Comparison of ENCODE assay signal across 8 mouse cellular contexts in the genomic region with DNA sequence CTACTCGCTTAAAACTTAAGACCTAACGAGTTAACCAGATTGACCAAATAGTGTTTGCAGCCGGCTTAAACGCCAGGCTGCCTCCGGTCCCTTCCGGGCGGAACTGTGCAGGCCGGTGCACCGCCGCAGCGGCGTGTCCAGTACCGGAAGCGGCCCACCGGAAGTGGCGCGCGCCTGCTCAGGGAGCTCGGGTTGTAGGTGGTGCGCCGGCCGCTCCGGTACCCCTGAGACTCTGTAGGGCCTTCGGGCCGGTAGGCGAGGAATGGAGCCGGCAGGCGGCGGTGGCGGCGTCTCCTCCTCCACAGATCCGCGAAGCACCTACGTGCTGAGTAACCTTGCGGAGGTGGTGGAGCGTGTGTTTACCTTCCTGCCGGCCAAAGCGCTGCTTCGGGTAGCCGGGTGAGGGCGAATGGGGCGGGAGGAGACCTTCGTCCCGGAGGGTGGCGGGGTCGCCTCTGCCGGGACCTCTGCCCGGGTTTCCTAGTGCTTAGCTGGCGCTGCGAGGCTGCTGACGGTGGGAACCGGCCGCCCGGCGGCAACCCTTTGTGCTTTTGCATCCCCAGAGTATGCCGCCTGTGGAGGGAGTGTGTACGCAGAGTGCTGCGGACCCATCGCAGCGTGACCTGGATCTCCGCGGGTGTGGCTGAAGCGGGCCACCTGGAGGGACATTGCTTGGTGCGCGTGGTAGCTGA. TPM values are rescaled to one million over a fixed set of nuclear protein-coding genes. Genes with fewer than 3 reads are reported as not detected.
DNase-seq lines count a peak whose midpoint lies in the region; ATAC-seq lines count a peak whose summit lies in the region.

A gene (plus strand): TSS at position 136 of the 692 bp plus-strand sequence.

- no peaks in the 10 kb centered on the region for H3K9me3 ChIP-seq in embryonic facial prominence, embryonic 12.5 days
- no peaks in the 10 kb centered on the region for H3K9me3 ChIP-seq in limb, embryonic 12.5 days
- no peaks in the 10 kb centered on the region for H3K9me3 ChIP-seq in midbrain, embryonic 14.5 days (ENCODE audit: control insufficient read depth, low read length)

- peaks cover 23% of the 10 kb centered on the region for H3K4me1 ChIP-seq in embryonic facial prominence, embryonic 12.5 days
- peaks cover 18% of the 10 kb centered on the region for H3K4me1 ChIP-seq in limb, embryonic 12.5 days (replicated peaks)
- H3K4me1 ChIP-seq in midbrain, embryonic 14.5 days (ENCODE audit: control insufficient read depth, insufficient read depth, low read length): peaks cover 21% of the 10 kb centered on the region

- H3K27me3 ChIP-seq in embryonic facial prominence, embryonic 12.5 days: no peaks in the 10 kb centered on the region
- no peaks in the 10 kb centered on the region for H3K27me3 ChIP-seq in limb, embryonic 12.5 days
- H3K27me3 ChIP-seq in midbrain, embryonic 14.5 days (ENCODE audit: control insufficient read depth, insufficient read depth, low read length): no peaks in the 10 kb centered on the region

- H3K9ac ChIP-seq in embryonic facial prominence, embryonic 12.5 days: peak within 1 kb of the TSS; percentile 76
- H3K9ac ChIP-seq in limb, embryonic 12.5 days (replicated peaks): peak within 1 kb of the TSS; percentile 90
- H3K9ac ChIP-seq in midbrain, embryonic 14.5 days (replicated peaks; ENCODE audit: low read length): peak within 1 kb of the TSS; percentile 92

- ATAC-seq in embryonic facial prominence, embryonic 12.5 days (ENCODE audit: insufficient number of reproducible peaks, insufficient read depth, low FRiP score, low TSS enrichment): peak; percentile 96
- peak; percentile 96 for ATAC-seq in limb, embryonic 12.5 days (ENCODE audit: insufficient number of reproducible peaks, insufficient read depth, low FRiP score, low TSS enrichment, low read depth)
- peak; percentile 100 for ATAC-seq in midbrain, embryonic 14.5 days (ENCODE audit: low FRiP score, low TSS enrichment)

- WGBS in embryonic facial prominence, embryonic 12.5 days: under 1% methylated on average over 64 of the region's 65 CpGs
- WGBS in limb, embryonic 12.5 days: under 1% methylated on average over 65 of the region's 65 CpGs
- under 1% methylated on average over 65 of the region's 65 CpGs for WGBS in midbrain, embryonic 14.5 days

- H3K4me2 ChIP-seq in embryonic facial prominence, embryonic 12.5 days (replicated peaks): peak within 1 kb of the TSS; percentile 77
- H3K4me2 ChIP-seq in limb, embryonic 12.5 days: peak within 1 kb of the TSS; percentile 78
- H3K4me2 ChIP-seq in midbrain, embryonic 14.5 days (ENCODE audit: low read length): peak within 1 kb of the TSS; percentile 81

- H3K4me3 ChIP-seq in embryonic facial prominence, embryonic 12.5 days: peak within 1 kb of the TSS; percentile 72
- H3K4me3 ChIP-seq in limb, embryonic 12.5 days (replicated peaks): peak within 1 kb of the TSS; percentile 82
- H3K4me3 ChIP-seq in midbrain, embryonic 14.5 days (replicated peaks; ENCODE audit: low read depth, low read length): peak within 1 kb of the TSS; percentile 82

- H3K36me3 ChIP-seq in embryonic facial prominence, embryonic 12.5 days: peaks cover 11% of the 10 kb centered on the region
- peaks cover 36% of the 10 kb centered on the region for H3K36me3 ChIP-seq in limb, embryonic 12.5 days
- H3K36me3 ChIP-seq in midbrain, embryonic 14.5 days (ENCODE audit: control insufficient read depth, insufficient read depth, low read length): peaks cover 12% of the 10 kb centered on the region

- peak within 1 kb of the TSS; percentile 92 for H3K27ac ChIP-seq in embryonic facial prominence, embryonic 12.5 days
- H3K27ac ChIP-seq in limb, embryonic 12.5 days: peak within 1 kb of the TSS; percentile 93
- peak within 1 kb of the TSS; percentile 89 for H3K27ac ChIP-seq in midbrain, embryonic 14.5 days (replicated peaks; ENCODE audit: low read depth, low read length)

- peak; percentile 84 for DNase-seq in 3T3-L1 (ENCODE audit: low read depth, low spot score)
- DNase-seq in adrenal gland, postnatal 36 days: peak; percentile 91 to 93
- DNase-seq in heart, adult 11 months: peak; percentile 99
- peak; percentile 83 for DNase-seq in kidney, adult 11 months
- DNase-seq in midbrain, embryonic 14.5 days: peak; percentile 95
- peak; percentile 63 for DNase-seq in spleen, adult 12 weeks (ENCODE audit: low spot score)

RNA-seq across cellular contexts. Expression of the gene that starts here (rescaled TPM):
- 10 to 100 TPM; 35.8 to 36.8 TPM for total RNA-seq in adrenal gland, postnatal 36 days (2021)
- polyA plus RNA-seq in embryonic facial prominence, embryonic 12.5 days (2016; fragmentation: Nextera tagmentation; extraction: Ambion mirVana): 74.4 and 76.9 TPM in 2 replicates
- 71.5 and 73.6 TPM in 2 replicates for polyA plus RNA-seq in limb, embryonic 12.5 days (2016; fragmentation: Nextera tagmentation; extraction: Ambion mirVana)
- 76.2 and 90.4 TPM in 2 replicates for polyA plus RNA-seq in midbrain, embryonic 14.5 days (2014; fragmentation: Nextera tagmentation; extraction: Ambion mirVana)

Comparison
In these comparisons a context has a peak if more than half of its experiments do, and no peak if none do; other contexts are left out.
1. Peak in every context shown above with its lines: DNase-seq, ATAC-seq, H3K4me3 ChIP-seq and H3K27ac ChIP-seq.